Mouse (Mus musculus) T-helper 1 cell (primary cell): ENCODE measurements at regions not wholly inside any gene's neighbourhood (a gene's known extent, or its start where the extent isn't known, plus 50 kb on each side); places are given as distances from the start of the nearest gene placed in this dataset.

Experiments
- in situ Hi-C: fragments of 300-600 bp; cut with MboI, MseI; formaldehyde crosslinking; loops from one replicate; pipeline ENCODE4 v1.15.1; 2025; ENCODE audit warnings: high pct_unique_total_duplicates

DNA sequence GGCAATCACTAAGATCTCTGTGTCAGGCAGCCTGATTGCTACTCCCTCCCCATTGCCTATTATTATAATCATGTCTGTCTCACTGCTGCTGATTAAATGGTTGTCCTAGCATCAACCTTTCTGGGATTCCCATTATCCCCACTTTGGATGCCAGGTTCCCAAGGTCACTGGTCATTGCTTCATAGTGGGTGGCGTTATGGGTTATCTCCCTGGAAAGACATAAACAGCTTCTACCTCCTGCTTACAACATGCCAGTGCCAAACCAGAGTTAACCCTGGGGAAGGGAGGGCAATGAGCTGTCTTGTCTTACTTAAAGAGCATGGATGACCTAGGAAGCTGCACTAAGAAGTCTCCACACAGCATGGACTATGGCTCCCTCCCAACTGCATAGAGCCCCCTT, 136.9 kb downstream of the Uaca start:
- in situ Hi-C loops: no loop called here

DNA sequence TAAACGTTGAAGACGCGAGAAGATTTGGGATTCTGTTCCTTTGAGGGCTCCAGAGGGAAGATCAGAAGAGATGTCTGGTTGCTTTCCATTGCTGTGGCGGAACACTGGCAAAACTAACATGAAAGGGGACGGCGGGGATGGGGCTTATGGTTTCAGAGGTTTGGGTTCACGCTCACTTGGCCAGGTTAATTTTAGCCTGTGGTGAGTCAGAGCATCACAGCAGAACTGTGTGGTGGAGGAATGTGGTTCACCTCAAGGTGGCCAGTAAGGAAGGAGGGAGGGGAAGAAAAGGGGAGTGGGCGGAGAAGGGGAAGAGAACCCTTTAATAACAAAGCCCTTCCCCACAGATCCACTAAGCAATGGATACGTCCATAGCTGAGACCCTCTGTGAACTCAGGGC, 142.6 kb downstream of the Uaca start:
- in situ Hi-C loops: no loop called here

DNA sequence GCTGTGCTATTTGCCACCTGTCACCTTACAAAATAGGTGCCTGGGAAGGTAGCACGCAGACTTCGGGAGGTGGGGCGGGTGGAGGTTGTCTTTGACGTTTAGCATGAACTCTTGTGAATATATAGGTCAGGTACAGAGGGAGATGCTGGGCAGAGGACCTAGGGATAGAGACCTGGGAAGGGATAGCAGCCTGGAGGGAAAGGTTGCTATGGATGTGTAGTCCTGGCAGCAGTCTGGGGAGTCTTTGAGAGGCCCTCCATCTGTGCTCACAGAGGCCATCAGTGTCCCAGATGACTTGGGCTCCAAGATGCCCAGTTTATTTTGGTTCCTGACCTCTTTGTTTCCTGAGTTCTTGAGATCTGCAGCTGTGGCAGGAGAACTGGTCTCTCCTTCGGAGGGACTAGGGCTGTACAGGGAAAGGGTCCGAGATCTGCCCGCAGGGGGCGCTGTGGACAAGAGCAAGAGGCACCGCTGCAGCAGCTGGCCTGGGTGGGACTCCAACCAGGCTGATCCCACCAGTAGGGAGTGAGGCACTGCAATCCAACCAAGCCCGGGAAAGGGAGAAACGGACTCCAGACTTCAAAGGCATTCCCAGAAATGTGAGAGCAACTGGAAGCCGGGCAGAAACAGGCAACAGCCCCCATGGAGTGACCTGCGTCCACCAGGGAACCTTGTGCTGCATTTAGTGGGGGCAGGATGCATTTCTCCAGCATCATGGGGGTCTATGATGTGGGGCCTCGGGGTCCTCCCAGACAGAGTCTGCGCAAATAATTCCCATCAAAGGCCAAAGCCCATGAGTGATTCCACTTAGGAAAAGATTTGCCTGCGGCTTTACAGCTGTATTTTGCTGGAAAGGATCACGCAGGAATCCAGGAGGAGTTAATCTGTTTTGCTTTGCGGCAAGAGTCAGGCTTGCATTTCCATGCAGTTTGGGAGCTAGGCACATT, 145.8 kb downstream of the Uaca start:
- in situ Hi-C loops: no loop called here

DNA sequence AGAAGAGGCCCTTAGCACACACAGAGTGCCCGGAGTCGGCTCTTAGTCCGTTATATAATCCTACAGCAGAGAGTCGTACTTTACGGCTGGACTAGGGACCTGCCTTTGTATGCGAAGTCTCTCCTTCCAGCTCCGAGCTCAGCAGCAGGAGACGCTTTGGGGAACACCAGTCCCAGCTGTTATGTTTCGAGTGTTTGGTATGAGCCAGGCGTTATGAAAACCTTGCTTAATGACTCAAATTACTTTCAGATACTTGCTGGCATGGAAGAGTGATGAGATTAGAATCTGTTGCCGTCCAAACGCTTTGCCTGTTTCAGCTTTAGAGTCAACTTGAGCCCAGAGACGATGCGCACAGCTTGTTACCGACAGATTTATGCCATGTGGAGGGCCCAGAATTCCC, 153.0 kb downstream of the Uaca start:
- in situ Hi-C loops: no loop called here

DNA sequence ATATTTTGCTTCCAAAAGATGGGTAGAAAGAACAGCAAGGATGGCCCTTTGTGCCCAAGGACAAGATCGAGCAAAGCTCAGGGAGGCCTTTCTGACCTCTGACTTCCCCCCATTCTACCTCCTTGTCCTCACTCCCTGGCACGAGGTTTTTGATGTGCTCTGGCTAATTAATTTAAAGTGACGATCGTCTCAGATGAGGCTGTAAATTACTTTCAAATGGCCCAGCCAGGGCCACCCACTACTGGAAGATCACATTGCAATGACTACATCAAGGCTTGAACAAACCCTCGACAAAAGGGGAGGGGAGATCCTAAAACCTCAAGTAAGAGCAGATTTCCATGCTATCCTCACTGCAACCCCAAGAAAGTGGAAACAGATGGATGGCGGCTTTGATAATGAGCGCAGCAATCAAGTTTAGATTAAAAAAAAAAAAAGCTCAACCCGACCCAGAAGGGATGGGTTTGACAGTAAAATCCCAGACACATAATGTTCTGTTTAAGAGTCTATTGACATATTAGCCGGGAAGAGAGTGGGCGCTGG, 154.3 kb downstream of the Uaca start:
- in situ Hi-C loops: no loop called here

DNA sequence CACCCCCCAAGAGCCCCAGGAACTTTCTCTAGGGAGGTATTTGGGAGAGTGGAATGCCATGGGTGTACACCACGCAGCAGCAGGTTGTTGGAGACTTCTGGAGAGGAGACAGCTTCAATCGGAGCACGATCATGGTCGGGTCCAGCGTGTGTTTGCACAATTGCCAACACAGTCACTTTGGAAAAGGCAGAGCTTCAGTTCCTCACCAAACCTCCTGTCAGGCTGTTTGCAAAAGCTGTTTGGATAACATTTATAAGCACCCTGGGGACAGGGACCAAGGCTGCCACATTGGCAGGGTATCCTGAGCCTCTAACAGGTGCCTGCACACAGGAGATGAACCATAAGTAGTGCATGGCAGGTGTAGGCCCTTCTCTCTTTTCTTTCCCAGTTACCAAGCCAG, 155.8 kb downstream of the Uaca start:
- in situ Hi-C loops: no loop called here

DNA sequence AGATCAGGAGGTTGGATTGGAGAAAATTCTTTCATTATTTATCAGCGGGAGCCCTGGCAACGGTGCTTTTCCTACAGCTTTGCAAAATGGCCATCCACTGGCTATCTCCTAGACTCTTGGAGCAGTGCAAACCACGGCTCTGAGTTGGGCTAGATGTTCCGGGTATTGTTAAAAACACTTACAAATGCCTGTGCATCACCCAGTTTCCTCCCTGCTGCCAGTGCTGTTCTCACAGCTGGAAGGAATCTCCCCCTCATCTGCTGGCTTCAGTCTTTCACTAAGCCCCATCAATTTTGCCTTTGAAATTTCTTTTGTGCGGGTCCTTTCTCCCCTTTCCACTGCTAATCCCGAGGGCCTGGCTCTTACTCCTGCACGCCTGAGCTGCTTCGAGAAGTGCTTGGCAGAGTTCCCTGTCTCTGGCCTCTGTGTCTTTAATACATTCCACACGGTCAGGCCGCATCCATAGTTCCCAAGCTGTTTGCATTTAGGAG, 156.8 kb downstream of the Uaca start:
- in situ Hi-C loops: no loop called here

DNA sequence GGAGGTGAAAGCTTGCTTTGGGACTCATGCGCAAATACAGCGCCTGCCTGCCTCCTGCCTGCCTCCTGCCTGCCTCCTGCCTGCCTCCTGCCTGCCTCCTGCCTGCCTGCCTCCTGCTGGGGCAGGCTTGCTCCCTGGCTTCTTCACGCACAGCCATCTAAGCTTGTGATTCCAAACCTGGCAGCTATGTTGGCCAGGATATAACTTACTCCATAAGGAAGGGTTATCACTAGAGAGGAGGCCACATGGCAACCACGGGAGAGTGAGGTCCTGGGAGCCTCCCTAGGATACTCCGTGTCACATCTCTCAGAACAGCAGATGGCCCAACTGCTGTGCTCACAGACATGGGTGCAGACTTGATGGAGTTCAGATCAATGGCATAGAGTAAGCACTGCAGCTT, 163.1 kb downstream of the Uaca start:
- in situ Hi-C loops: no loop called here

DNA sequence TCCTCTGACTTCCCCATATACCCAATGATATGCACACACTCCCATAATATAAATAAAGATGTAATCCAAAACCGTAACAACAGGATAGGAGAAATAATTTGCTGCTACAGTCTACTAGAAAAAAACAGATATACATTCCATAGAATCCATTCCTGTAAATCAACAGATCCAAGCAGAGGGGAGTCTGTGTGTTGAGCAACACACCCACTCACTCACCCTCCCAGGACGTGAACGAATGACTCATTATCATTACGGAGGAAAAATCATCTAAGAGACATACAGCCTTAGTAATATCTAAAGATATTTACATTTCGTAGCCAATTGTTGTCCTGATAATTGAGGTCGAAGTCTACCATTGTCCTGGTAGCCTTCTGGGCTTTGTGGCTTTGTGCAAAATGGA, 165.2 kb downstream of the Uaca start:
- in situ Hi-C loops: no loop called here

DNA sequence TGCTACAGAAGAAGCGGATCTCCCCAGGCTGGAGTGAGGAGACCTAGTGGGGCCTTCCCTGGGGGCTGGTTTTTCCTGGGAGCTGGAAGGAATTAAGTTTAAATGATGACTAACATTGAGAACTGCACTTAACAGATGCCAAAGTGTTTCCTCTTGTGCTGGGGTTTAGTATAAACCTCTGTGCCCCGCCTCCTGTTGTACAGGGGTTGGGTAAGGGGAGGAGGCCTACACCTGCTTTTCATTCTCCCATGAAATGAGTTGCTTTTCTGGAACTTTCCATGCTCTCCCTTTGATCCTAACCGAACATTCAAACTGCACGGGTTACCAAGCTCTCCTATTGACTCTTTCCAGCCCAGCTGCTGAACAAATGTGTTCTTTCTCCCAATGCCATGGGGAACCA, 167.7 kb downstream of the Uaca start:
- in situ Hi-C loops: loop anchor here (5.0 kb wide), 1 partner anchor 1260 kb away; no protein-coding TSS in a partner anchor

DNA sequence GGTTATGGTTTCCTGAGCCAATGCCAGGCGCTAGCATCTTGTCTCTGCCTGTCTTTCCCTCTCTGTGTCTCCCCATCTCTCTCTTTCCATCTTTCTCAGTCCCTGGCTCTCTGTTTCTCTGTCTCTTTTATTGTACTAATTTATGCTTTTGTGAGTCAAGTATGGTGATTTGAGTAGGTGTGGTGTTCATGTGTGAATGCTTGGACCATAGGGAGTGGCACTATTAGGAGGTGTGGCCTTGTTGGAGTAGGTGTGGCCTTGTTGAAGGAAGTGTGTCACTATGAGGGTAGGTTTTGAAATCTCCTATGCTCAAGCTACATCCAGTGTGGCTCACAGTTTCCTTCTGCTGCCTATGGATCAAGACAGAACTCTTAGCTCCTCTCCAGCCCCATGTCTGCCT, 171.3 kb downstream of the Uaca start:
- in situ Hi-C loops: no loop called here

DNA sequence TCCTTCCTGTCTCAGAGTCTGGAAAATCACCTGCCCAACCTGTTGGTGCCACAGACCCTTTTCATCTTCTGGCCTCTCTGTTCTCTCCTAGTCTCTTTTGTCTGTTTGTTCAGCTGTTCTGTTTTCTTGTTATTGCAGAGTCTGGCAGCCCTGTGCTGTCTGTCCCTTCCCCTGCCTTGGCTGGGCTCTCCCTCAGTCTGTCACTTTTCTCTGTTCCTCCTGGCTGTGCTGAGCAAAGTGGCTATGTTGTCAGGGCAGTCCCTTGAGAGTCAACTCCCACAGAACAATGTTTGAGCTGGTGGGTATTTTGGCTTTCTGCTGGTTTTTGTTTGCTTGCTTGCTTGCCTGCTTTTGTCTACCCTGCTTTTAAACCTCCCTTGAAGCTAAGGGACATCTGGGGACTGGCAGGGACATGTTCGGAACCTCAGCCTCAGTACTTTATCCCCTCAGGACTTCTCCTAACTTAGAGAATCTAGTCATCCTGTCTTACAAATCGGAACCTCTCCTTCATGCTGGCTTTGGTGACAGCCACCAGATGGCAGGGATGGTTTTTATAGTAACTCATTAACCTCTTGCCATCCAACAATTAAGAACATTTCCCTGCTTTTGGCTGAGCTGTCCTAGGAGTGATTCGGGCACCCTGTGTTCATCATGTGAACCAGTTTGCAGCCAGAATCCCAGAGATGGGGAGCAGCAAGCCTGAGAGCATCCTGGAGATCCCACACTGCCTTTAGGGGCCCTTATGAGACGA, 174.1 kb downstream of the Uaca start:
- in situ Hi-C loops: no loop called here

DNA sequence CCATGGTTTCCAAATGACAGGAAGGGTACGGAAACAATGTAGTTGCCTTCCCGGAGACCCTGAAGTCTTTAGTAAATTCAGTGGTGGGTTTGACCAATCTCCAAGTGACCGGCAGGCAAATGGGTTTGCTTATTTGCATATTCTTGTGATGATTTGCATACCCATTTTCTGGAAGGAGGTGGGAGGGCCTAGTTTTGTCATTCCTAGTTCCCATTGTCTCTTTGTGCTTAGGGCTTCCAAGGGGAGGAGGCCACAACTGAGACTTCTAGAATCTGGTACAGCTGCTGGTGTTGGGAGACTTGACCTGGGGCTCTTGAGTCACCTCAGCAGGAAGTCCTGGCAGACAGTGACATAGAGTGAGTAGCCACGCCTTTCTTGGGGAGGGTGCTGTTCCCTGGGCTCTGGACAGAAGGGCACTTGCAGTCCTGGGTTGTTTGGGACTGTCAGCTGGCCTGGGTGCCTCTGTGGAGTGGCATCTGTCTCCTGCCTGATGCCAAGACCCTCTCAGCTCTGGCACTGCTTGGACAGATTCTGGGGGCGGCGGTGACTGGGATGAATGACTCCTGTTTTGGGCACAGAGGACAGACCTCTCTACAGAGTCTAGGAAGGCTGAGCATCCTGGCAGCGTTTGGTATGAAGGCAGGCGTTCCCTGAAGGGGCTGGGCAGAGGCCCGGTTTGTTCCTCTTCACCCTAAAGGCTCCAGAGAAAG, 178.0 kb downstream of the Uaca start:
- in situ Hi-C loops: loop anchor here (10.0 kb wide), 1 partner anchor 632 kb away; no protein-coding TSS in a partner anchor

DNA sequence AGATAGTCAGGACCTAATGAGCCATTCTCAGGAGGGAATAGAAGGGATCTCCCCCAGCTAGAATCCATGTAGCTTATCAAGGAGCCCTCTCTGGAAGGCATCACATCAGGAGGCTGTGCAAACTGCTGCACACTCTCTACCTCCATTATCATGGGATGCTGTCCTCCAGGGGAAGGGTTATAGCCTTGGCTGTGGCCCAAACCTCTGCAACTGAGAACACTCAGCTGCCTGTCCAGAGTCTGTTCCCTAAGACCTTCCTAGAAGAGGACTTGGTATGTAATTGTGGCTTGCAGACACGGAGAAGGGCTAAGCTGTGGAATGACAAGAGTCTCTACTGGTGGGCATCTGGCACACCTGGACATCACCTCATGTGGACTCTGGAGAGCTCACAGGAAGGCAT, 180.2 kb downstream of the Uaca start:
- in situ Hi-C loops: loop anchor here (10.0 kb wide), 1 partner anchor 630 kb away; no protein-coding TSS in a partner anchor

DNA sequence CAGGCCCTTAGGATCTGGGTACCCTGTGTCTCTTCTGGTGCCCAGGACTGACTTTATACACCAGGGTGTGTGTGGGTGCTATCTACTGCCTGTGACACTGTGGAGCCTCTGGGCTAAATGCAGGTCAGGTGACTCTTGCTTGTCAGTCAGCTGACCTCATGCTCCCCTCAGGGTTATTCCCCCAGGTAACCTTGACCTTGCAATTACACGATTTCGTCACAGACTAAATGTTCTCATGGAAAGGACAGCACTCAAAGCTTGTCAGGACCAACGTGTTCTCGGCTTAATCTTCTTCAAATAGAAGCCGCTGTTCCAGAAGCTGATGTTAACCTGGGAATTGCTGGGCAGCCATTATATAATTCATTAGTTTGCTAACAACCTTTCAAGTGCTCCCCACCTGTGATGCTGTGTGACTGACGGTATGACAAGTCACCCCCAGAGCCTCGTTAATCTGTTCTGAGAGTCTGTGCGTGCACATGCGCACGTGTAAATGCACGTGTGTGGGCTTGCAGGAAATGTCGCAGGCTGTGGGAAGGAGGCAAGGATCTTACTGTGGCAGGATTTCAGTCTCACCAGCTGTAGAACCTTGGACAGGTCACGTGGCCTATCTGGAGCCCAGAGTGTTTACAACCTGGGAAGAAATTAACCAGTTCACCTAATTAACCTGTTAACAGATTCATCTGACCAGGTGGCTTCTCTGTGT, 188.2 kb downstream of the Uaca start:
- in situ Hi-C loops: no loop called here

DNA sequence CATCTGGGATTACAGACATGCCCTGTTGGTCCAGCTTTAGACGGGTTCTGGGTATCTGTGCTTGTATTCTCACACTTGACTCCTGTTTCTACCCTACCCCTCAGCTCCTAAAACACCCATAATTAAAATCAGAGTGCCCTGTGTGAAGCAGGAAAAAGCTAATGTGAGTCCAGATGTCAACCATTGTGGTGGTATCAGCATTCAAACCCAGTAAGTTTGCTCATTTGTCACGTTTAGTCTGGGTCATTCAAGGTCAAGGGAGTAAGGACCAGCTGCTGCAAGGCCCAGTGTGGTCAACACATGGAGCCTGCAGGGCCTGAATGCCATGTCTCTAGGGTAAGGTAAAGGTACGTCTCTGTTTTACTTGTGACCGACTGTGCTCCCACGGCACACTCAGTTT, 188.9 kb downstream of the Uaca start:
- in situ Hi-C loops: no loop called here

DNA sequence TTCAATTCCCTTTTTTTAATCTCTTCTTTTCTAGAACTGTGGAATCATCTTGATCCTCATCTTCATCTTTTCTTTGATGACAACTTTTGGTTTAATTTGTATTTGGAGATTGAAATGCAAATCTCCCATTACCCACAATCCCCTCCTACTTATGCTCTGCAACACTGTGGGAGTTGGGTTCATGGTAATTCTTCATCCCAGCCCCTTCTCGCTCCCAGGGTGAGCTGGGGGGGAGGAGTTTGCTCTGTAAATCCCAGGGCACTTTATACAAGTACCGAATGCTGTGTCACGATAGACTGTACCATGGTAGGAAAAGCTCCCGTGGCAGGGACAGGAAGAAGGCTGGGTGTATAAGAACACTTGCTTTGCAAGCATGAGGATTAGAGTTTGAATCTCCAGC, 193.8 kb downstream of the Uaca start:
- in situ Hi-C loops: no loop called here

DNA sequence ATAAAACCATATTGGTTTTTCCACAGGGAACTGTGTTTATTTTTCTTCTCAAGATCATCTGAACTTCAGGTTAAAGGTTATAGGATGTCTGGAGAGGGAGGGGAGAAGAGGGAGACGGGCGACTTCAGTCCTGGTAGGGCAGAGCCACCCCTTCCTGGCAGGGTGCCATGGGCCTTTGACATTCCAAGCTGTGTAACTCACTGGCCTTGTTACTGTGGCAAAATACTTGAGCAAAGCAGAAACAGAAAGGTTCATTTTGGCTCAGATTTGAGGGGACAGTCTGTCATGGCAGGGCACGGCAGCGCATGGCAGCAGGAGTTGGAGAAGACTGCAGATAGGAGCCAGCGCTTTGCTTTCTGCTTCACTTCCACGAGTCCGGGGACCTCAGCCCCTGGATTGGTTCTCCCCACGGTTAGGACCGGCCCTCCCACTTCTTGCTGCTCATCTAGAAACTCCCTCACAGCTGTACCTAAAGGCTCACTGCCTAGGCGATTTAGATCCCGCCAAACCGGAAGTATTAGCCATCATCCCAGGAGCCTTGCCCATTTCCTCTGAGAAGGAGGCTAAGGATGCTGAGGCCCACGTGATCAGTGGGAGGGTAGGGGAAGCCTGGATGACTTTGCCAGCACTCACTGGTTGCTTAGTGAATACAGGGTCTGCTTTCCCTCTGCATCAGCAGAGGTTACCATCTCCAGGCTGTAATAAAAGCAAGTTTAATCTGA, 195.5 kb downstream of the Uaca start:
- in situ Hi-C loops: no loop called here

DNA sequence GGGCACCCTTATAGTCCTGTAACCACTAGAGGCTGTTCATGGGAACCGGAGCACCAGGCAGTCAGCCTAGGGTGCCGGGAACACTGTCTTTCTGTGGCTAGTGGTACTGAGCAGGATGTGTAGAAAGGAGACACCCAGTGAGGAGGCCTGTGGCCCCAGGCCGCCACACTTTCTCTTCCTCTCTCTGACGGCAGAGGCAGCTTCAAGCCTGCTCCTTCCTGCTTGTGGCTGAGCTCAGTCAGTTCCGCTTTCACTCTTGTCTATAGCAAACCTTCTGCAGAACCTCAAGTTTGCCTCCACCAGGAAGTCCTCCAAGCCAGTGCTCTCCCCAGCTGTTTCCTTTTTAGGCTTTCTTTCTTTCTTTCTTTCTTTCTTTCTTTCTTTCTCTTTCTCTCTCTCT, 197.2 kb downstream of the Uaca start:
- in situ Hi-C loops: no loop called here

DNA sequence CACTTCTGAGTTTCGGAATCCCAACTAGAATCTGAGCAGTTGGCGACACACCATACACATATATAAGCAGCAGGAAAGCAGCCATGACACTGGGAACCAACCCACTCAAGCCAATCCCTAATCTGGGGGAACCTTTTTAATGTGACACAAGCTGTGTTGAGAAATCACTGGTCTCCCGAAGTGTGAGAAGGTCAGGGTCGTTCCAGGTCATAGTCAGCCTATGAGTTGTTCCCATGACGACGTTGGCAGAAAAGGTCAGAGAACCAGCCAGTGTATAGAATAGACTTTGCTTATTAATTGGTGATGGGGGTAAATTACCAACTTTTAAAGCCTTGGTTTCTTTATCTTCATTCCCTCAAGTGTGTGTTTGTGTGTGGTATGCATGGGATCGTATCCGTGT, 199.3 kb downstream of the Uaca start:
- in situ Hi-C loops: no loop called here
